Comparison of ENCODE assay signal across 9 mouse cellular contexts in genomic region chr1:120197189-120197588, GRCm38 (mm10).
DNase-seq lines count a peak whose midpoint lies in the region; ATAC-seq and TF ChIP-seq lines count a peak whose summit lies in the region.
"Had no signal": no experiment of that assay in that cellular context is flagged by ENCODE, and none has a peak within 500 bp of the region (broad histone marks: within the 10 kb centered on the region; RNA-seq: fewer than 3 reads in every experiment).

No protein-coding gene starts in this region.

- no peaks in the 10 kb centered on the region for H3K36me3 ChIP-seq in embryonic facial prominence, embryonic 12.5 days
- no peaks in the 10 kb centered on the region for H3K36me3 ChIP-seq in liver, embryonic 14.5 days (replicated peaks; ENCODE audit: control insufficient read depth, insufficient read depth, low read depth)
- no peaks in the 10 kb centered on the region for H3K36me3 ChIP-seq in neural tube, embryonic 14.5 days (ENCODE audit: control insufficient read depth, insufficient read depth, low read length)
- H3K36me3 ChIP-seq: embryonic facial prominence, embryonic 13.5 days had no signal

- TF ChIP-seq CTCF in liver, embryonic 14.5 days (IDR thresholded peaks at IDR 0.05; ENCODE audit: low read depth), result peak; percentile 95

- H3K27me3 ChIP-seq in embryonic facial prominence, embryonic 12.5 days, result no peaks in the 10 kb centered on the region
- no peaks in the 10 kb centered on the region for H3K27me3 ChIP-seq in liver, embryonic 14.5 days (ENCODE audit: control insufficient read depth, insufficient read depth, low read length)
- H3K27me3 ChIP-seq in neural tube, embryonic 14.5 days (ENCODE audit: control insufficient read depth, insufficient read depth, low read length), result no peaks in the 10 kb centered on the region
- H3K27me3 ChIP-seq: embryonic facial prominence, embryonic 13.5 days had no signal

- H3K4me3 ChIP-seq in embryonic facial prominence, embryonic 12.5 days, result no peak overlapping the region
- no peak overlapping the region for H3K4me3 ChIP-seq in liver, embryonic 14.5 days (ENCODE audit: insufficient read depth in 1 of 2, low read depth in 2 of 2, low read length in 2 of 2)
- H3K4me3 ChIP-seq in neural tube, embryonic 14.5 days (ENCODE audit: low read depth, low read length), result no peak overlapping the region
- H3K4me3 ChIP-seq: embryonic facial prominence, embryonic 13.5 days had no signal

- DNase-seq in B cell, adult 2 months, result peak; percentile 86
- peak; percentile 86 for DNase-seq in adrenal gland, postnatal 25 days
- peak; percentile 55 for DNase-seq in heart, adult 8-10 months (ENCODE audit: low spot score)
- DNase-seq in kidney, postnatal 10 days, result peak; percentile 83
- peak; percentile 3 to 20 (median 16) for DNase-seq in liver, embryonic 14.5 days (ENCODE audit: low read depth in 3 of 3, low spot score in 3 of 3)
- peak; percentile 40 for DNase-seq in telencephalon, adult 2 months (ENCODE audit: low read depth, low spot score)

- no peak for TF ChIP-seq EP300 in liver, embryonic 14.5 days (IDR thresholded peaks at IDR 0.05; ENCODE audit: low read depth)

- H3K9ac ChIP-seq in embryonic facial prominence, embryonic 12.5 days, result no peak overlapping the region
- H3K9ac ChIP-seq in liver, embryonic 14.5 days (replicated peaks), result no peak overlapping the region
- no peak overlapping the region for H3K9ac ChIP-seq in neural tube, embryonic 14.5 days (replicated peaks; ENCODE audit: low read depth, low read length)
- H3K9ac ChIP-seq: embryonic facial prominence, embryonic 13.5 days had no signal

- WGBS in embryonic facial prominence, embryonic 12.5 days, result 16% methylated on average over 5 of the region's 5 CpGs
- WGBS in liver, embryonic 14.5 days (ENCODE audit: insufficient replicate concordance), result 10% methylated on average over 5 of the region's 5 CpGs
- 20% methylated on average over 5 of the region's 5 CpGs for WGBS in neural tube, embryonic 14.5 days

- ATAC-seq in embryonic facial prominence, embryonic 12.5 days (ENCODE audit: insufficient number of reproducible peaks, insufficient read depth, low FRiP score, low TSS enrichment), result peak; percentile 13; the same call in 1 of the 2 replicates
- ATAC-seq in liver, embryonic 14.5 days (ENCODE audit: insufficient read depth), result no peak
- peak; percentile 84; the same call in 1 of the 2 replicates for ATAC-seq in neural tube, embryonic 14.5 days (ENCODE audit: low read depth)

- H3K27ac ChIP-seq in embryonic facial prominence, embryonic 12.5 days, result no peak overlapping the region
- no peak overlapping the region for H3K27ac ChIP-seq in liver, embryonic 14.5 days
- H3K27ac ChIP-seq in neural tube, embryonic 14.5 days (ENCODE audit: low read depth, low read length), result no peak overlapping the region
- H3K27ac ChIP-seq: embryonic facial prominence, embryonic 13.5 days had no signal

- no peak overlapping the region for H3K4me2 ChIP-seq in embryonic facial prominence, embryonic 12.5 days (replicated peaks)
- H3K4me2 ChIP-seq in liver, embryonic 14.5 days (ENCODE audit: low read depth), result no peak overlapping the region
- H3K4me2 ChIP-seq in neural tube, embryonic 14.5 days (ENCODE audit: low read depth, low read length), result no peak overlapping the region
- H3K4me2 ChIP-seq: embryonic facial prominence, embryonic 13.5 days had no signal

- no peaks in the 10 kb centered on the region for H3K9me3 ChIP-seq in embryonic facial prominence, embryonic 12.5 days
- H3K9me3 ChIP-seq in liver, embryonic 14.5 days (ENCODE audit: control insufficient read depth, low read length), result no peaks in the 10 kb centered on the region
- no peaks in the 10 kb centered on the region for H3K9me3 ChIP-seq in neural tube, embryonic 14.5 days (ENCODE audit: control insufficient read depth, low read length)
- H3K9me3 ChIP-seq: embryonic facial prominence, embryonic 13.5 days had no signal

- no peaks in the 10 kb centered on the region for H3K4me1 ChIP-seq in embryonic facial prominence, embryonic 12.5 days
- H3K4me1 ChIP-seq in liver, embryonic 14.5 days (replicated peaks; ENCODE audit: control insufficient read depth in 2 of 2, insufficient read depth in 2 of 2, low read length in 1 of 2), result no peaks in the 10 kb centered on the region
- no peaks in the 10 kb centered on the region for H3K4me1 ChIP-seq in neural tube, embryonic 14.5 days (ENCODE audit: control insufficient read depth, insufficient read depth, low read length)
- H3K4me1 ChIP-seq: embryonic facial prominence, embryonic 13.5 days had no signal

Comparison
In these comparisons a context has a peak if more than half of its experiments do, and no peak if none do; other contexts are left out.
1. DNase-seq: peak in every context shown above with its lines; median percentile 86 in B cell, adult 2 months; 86 in adrenal gland, postnatal 25 days; 83 in kidney, postnatal 10 days; 55 in heart, adult 8-10 months; 40 in telencephalon, adult 2 months; 16 in liver, embryonic 14.5 days.